Mouse (Mus musculus) intestine, embryonic 14.5 days (tissue): ENCODE data around the gene Gm11027. TPM values are rescaled to one million over a fixed set of nuclear protein-coding genes. Genes with fewer than 3 reads are reported as not detected.

Experiments used
- ATAC-seq: fragments of 200-750 bp; cut with Nextera tagmentation; replicated peaks from 2 replicates; pipeline ENCODE4 v1.8.0; 2017; ENCODE audit warnings: low read depth, moderate number of reproducible peaks, moderate TSS enrichment, moderate library complexity; ENCODE audit not compliant: low FRiP score, low TSS enrichment
- DNase-seq: peaks from one replicate; pipeline ENCODE4 v3.0.0-alpha.2; 2018; ENCODE audit warnings: low spot score
- H3K27ac ChIP-seq: fragments of 300-500 bp; sonication (generic); 2 replicates; pipeline ENCODE4 v1.5.1; 2014; ENCODE audit warnings: low read depth, mild to moderate bottlenecking, control low read depth
- H3K27me3 ChIP-seq: fragments of 300-500 bp; sonication (generic); replicated peaks from 2 replicates; pipeline ENCODE4 v1.6.1; 2014; ENCODE audit warnings: low read length, control low read depth; ENCODE audit not compliant: control insufficient read depth, insufficient read depth
- H3K36me3 ChIP-seq: fragments of 300-500 bp; sonication (generic); 2 replicates; pipeline ENCODE4 v1.6.1; 2014; ENCODE audit warnings: low read length, control low read depth; ENCODE audit not compliant: control insufficient read depth, insufficient read depth
- H3K4me1 ChIP-seq: fragments of 300-500 bp; sonication (generic); replicated peaks from 2 replicates; pipeline ENCODE4 v1.6.1; 2014; ENCODE audit warnings: low read length, control low read depth, mixed read lengths; ENCODE audit not compliant: control insufficient read depth, insufficient read depth
- H3K4me2 ChIP-seq: fragments of 300-500 bp; sonication (generic); 2 replicates; pipeline ENCODE4 v1.6.1; 2014; ENCODE audit warnings: low read length
- H3K4me3 ChIP-seq: fragments of 300-500 bp; sonication (generic); 2 replicates; pipeline ENCODE4 v1.5.1; 2014; ENCODE audit warnings: low read depth, low read length, control low read depth, mixed read lengths
- H3K9ac ChIP-seq: fragments of 300-500 bp; sonication (generic); 2 replicates; pipeline ENCODE4 v1.6.1; 2014; ENCODE audit warnings: mild to moderate bottlenecking, low read length
- H3K9me3 ChIP-seq: fragments of 300-500 bp; sonication (generic); 2 replicates; pipeline ENCODE4 v1.6.1; 2016; ENCODE audit warnings: low read length, control low read depth; ENCODE audit not compliant: control insufficient read depth
- WGBS: fragments of 180-500 bp; shearing (Covaris S2); extraction: QIAGEN DNeasy Blood & Tissue Kit; methylation state at CpG from one replicate; pipeline ENCODE4 v1.1.7; 2014; 5-methylcytosine and 5-hydroxymethylcytosine counted together
- polyA plus RNA-seq: library from polyadenylated mRNA; unstranded; fragments of >200 nt; fragmentation: Nextera tagmentation; extraction: Ambion mirVana; gene quantifications from 2 replicates; pipeline ENCODE4 v1.2.1, GENCODE M21; 2014

The Gm11027 gene
- polyA plus RNA-seq, 1 experiment from 2014 or later: not detected

- ATAC-seq: no peak
- WGBS: 79% methylated on average over 1 of the region's 1 CpGs
Observed at GRCm38 (mm10) chr12:116244601-116245000, 30.6 kb upstream of the Gm11027 start.

GRCm38 (mm10) chr12:116254652-116255051 lies 20.5 kb upstream of the Gm11027 start:
- WGBS: 69% methylated on average over 8 of the region's 8 CpGs
- H3K27ac ChIP-seq: no peak overlapping the region
- H3K4me2 ChIP-seq: no peak overlapping the region
- H3K27me3 ChIP-seq: no peaks in the 10 kb centered on the region
- H3K9me3 ChIP-seq: no peaks in the 10 kb centered on the region
- ATAC-seq: no peak
- peaks cover 22% of the 10 kb centered on the region for H3K36me3 ChIP-seq
- no peak overlapping the region for H3K4me3 ChIP-seq
- H3K9ac ChIP-seq: no peak overlapping the region
- DNase-seq: no peak
- no peaks in the 10 kb centered on the region for H3K4me1 ChIP-seq

More at GRCm38 (mm10) chr12:116244601-116245000, 30.6 kb upstream of the Gm11027 start:
- Histone ChIP-seq H3K27me3 (no peaks in the 10 kb centered on the region), H3K4me3 (no peak overlapping the region), H3K9ac (no peak overlapping the region), H3K4me1 (no peaks in the 10 kb centered on the region), H3K4me2 (no peak overlapping the region), H3K27ac (no peak overlapping the region), H3K9me3 (no peaks in the 10 kb centered on the region), H3K36me3 (peaks cover 49% of the 10 kb centered on the region)
- DNase-seq: no peak

- Histone ChIP-seq H3K27me3 (no peaks in the 10 kb centered on the region), H3K36me3 (peaks cover 22% of the 10 kb centered on the region)
- no peak for ATAC-seq
Observed at GRCm38 (mm10) chr12:116255636-116256035, 19.6 kb upstream of the Gm11027 start.

GRCm38 (mm10) chr12:116258321-116258720 lies 16.9 kb upstream of the Gm11027 start:
- no peak overlapping the region for H3K4me3 ChIP-seq
- 80% methylated on average over 2 of the region's 2 CpGs for WGBS
- no peak overlapping the region for H3K27ac ChIP-seq
- no peaks in the 10 kb centered on the region for H3K27me3 ChIP-seq
- H3K4me1 ChIP-seq: peaks cover 2% of the 10 kb centered on the region
- H3K9me3 ChIP-seq: no peaks in the 10 kb centered on the region
- no peak for ATAC-seq
- peaks cover 17% of the 10 kb centered on the region for H3K36me3 ChIP-seq
- DNase-seq: no peak
- no peak overlapping the region for H3K4me2 ChIP-seq
- H3K9ac ChIP-seq: no peak overlapping the region

More at GRCm38 (mm10) chr12:116255636-116256035, 19.6 kb upstream of the Gm11027 start:
- no peak for DNase-seq
- no peak overlapping the region for H3K4me3 ChIP-seq
- H3K4me1 ChIP-seq: no peaks in the 10 kb centered on the region
- no peak overlapping the region for H3K27ac ChIP-seq
- H3K9me3 ChIP-seq: no peaks in the 10 kb centered on the region
- no peak overlapping the region for H3K9ac ChIP-seq
- H3K4me2 ChIP-seq: no peak overlapping the region
- 89% methylated on average over 11 of the region's 11 CpGs for WGBS

GRCm38 (mm10) chr12:116262555-116263341 lies 12.4 kb upstream of the Gm11027 start, which contains the start of gene Wdr60:
Wdr60 (minus strand) TSS chr12:116263022.
- peak within 1 kb of the TSS; percentile 83 for H3K4me3 ChIP-seq
- H3K27ac ChIP-seq: peak within 1 kb of the TSS; percentile 79
- peak; percentile 99 for ATAC-seq
- peak; percentile 90 for DNase-seq
- peak within 1 kb of the TSS; percentile 62 for H3K4me2 ChIP-seq
- peaks cover 4% of the 10 kb centered on the region for H3K4me1 ChIP-seq
- peak within 1 kb of the TSS; percentile 73 for H3K9ac ChIP-seq
- H3K9me3 ChIP-seq: no peaks in the 10 kb centered on the region
- H3K27me3 ChIP-seq: no peaks in the 10 kb centered on the region
- WGBS: 4% methylated on average over 47 of the region's 47 CpGs
- no peaks in the 10 kb centered on the region for H3K36me3 ChIP-seq

- no peak for ATAC-seq
- Histone ChIP-seq H3K4me3 (no peak overlapping the region), H3K9me3 (no peaks in the 10 kb centered on the region), H3K4me2 (no peak overlapping the region), H3K27me3 (no peaks in the 10 kb centered on the region), H3K27ac (no peak overlapping the region), H3K4me1 (peaks cover 4% of the 10 kb centered on the region), H3K9ac (no peak overlapping the region), H3K36me3 (no peaks in the 10 kb centered on the region)
- DNase-seq: no peak
- 82% methylated on average over 2 of the region's 2 CpGs for WGBS
Observed at GRCm38 (mm10) chr12:116264756-116265155, 10.4 kb upstream of the Gm11027 start.

- H3K4me2 ChIP-seq: no peak overlapping the region
- 71% methylated on average over 2 of the region's 2 CpGs for WGBS
Observed at GRCm38 (mm10) chr12:116265275-116265674, 9.9 kb upstream of the Gm11027 start.

GRCm38 (mm10) chr12:116269450-116269849 lies 5.7 kb upstream of the Gm11027 start:
- Histone ChIP-seq H3K27me3 (no peaks in the 10 kb centered on the region), H3K4me1 (no peaks in the 10 kb centered on the region), H3K36me3 (no peaks in the 10 kb centered on the region), H3K4me2 (no peak overlapping the region), H3K9me3 (no peaks in the 10 kb centered on the region), H3K27ac (no peak overlapping the region), H3K9ac (no peak overlapping the region), H3K4me3 (no peak overlapping the region)
- ATAC-seq (no peak), DNase-seq (no peak)
- 70% methylated on average over 5 of the region's 5 CpGs for WGBS

More at GRCm38 (mm10) chr12:116265275-116265674, 9.9 kb upstream of the Gm11027 start:
- Histone ChIP-seq H3K9me3 (no peaks in the 10 kb centered on the region), H3K27me3 (no peaks in the 10 kb centered on the region), H3K9ac (no peak overlapping the region), H3K36me3 (no peaks in the 10 kb centered on the region), H3K4me3 (no peak overlapping the region), H3K4me1 (peaks cover 4% of the 10 kb centered on the region), H3K27ac (no peak overlapping the region)
- ATAC-seq (no peak), DNase-seq (no peak)

GRCm38 (mm10) chr12:116270538-116270937 lies 4.6 kb upstream of the Gm11027 start:
- H3K36me3 ChIP-seq: no peaks in the 10 kb centered on the region
- H3K9me3 ChIP-seq: no peaks in the 10 kb centered on the region
- no peak overlapping the region for H3K9ac ChIP-seq
- no peak overlapping the region for H3K4me2 ChIP-seq
- 78% methylated on average over 1 of the region's 1 CpGs for whole genome bisulfite sequencing
- DNase-seq (no peak), ATAC-seq (no peak)
- H3K4me3 ChIP-seq: no peak overlapping the region
- no peaks in the 10 kb centered on the region for H3K27me3 ChIP-seq
- no peak overlapping the region for H3K27ac ChIP-seq
- H3K4me1 ChIP-seq: no peaks in the 10 kb centered on the region
